Mouse (Mus musculus) neural tube, embryonic 15.5 days (tissue): Measurements from ENCODE around the gene T2. TPM values are rescaled to one million over a fixed set of nuclear protein-coding genes. Genes with fewer than 3 reads are reported as not detected.
"Not testable (repeated sequence)": the region's sequence is repeated elsewhere in the genome, so short reads cannot be mapped to it uniquely, and the experiment has no call there.

Source experiments
- ATAC-seq: fragments of 200-750 bp; cut with Nextera tagmentation; 2 replicates; pipeline ENCODE4 v1.8.0; 2017; ENCODE audit warnings: mild to moderate bottlenecking, moderate TSS enrichment, moderate library complexity; ENCODE audit not compliant: low FRiP score
- H3K27ac ChIP-seq: fragments of 300-500 bp; sonication (generic); replicated peaks from 2 replicates; pipeline ENCODE4 v1.5.1; 2015; ENCODE audit warnings: mild to moderate bottlenecking, inconsistent platforms
- H3K27me3 ChIP-seq: fragments of 300-500 bp; sonication (generic); replicated peaks from 2 replicates; pipeline ENCODE4 v1.6.1; 2015; ENCODE audit warnings: inconsistent platforms
- H3K36me3 ChIP-seq: fragments of 300-500 bp; sonication (generic); 2 replicates; pipeline ENCODE4 v1.6.1; 2015; ENCODE audit warnings: inconsistent platforms
- H3K4me1 ChIP-seq: fragments of 300-500 bp; sonication (generic); 2 replicates; pipeline ENCODE4 v1.6.1; 2015; ENCODE audit warnings: inconsistent platforms
- H3K4me2 ChIP-seq: fragments of 300-500 bp; sonication (generic); 2 replicates; pipeline ENCODE4 v1.6.1; 2015; ENCODE audit warnings: inconsistent platforms, mild to moderate bottlenecking, moderate library complexity
- H3K4me3 ChIP-seq: fragments of 300-500 bp; sonication (generic); replicated peaks from 2 replicates; pipeline ENCODE4 v1.5.1; 2015; ENCODE audit warnings: mild to moderate bottlenecking, inconsistent platforms
- H3K9ac ChIP-seq: fragments of 300-500 bp; sonication (generic); replicated peaks from 2 replicates; pipeline ENCODE4 v1.6.1; 2015; ENCODE audit warnings: mild to moderate bottlenecking, inconsistent platforms
- H3K9me3 ChIP-seq: fragments of 300-500 bp; sonication (generic); replicated peaks from 2 replicates; pipeline ENCODE4 v1.6.1; 2016; ENCODE audit warnings: inconsistent platforms
- WGBS: fragments of 180-500 bp; shearing (Covaris S2); methylation state at CpG from one replicate; pipeline ENCODE4 v1.1.7; 2015; ENCODE audit warnings: mixed read lengths; 5-methylcytosine and 5-hydroxymethylcytosine counted together
- polyA plus RNA-seq: library from polyadenylated mRNA; unstranded; fragments of >200 nt; fragmentation: Nextera tagmentation; extraction: Ambion mirVana; gene quantifications from 2 replicates; pipeline ENCODE4 v1.2.1, GENCODE M21; 2015

T2 gene
- polyA plus RNA-seq: 0.65 and 0.79 TPM in 2 replicates

DNA sequence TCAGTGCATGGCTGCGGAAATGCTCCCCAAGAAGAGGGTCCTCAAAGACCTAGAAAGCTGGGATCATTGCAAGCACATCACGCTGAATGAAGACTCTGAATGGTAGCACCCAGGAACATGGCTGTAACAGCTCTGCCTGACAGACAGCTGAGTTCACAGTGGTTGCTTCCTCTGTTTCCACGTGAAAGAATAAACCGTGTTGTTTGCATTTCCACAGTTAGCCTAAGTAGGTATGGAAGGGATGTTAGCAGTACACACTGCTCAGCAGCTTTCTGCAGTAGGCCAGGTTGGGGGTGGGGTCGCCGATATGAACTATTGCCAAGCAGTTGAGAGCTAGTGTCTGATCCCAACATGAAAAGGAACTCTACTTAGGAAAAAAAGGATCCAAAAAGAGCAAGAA lies at the start of gene T2:
Gene T2 (plus strand): TSS at position 301 of the 400 bp plus-strand sequence.
- Histone ChIP-seq H3K4me1 (no peaks in the 10 kb centered on the region), H3K4me2 (no peak within 1 kb of the TSS), H3K4me3 (no peak within 1 kb of the TSS), H3K36me3 (no peaks in the 10 kb centered on the region), H3K27me3 (no peaks in the 10 kb centered on the region), H3K27ac (no peak within 1 kb of the TSS), H3K9me3 (no peaks in the 10 kb centered on the region), H3K9ac (no peak within 1 kb of the TSS)
- WGBS: 88% methylated on average over 6 of the region's 6 CpGs
- ATAC-seq: no peak

DNA sequence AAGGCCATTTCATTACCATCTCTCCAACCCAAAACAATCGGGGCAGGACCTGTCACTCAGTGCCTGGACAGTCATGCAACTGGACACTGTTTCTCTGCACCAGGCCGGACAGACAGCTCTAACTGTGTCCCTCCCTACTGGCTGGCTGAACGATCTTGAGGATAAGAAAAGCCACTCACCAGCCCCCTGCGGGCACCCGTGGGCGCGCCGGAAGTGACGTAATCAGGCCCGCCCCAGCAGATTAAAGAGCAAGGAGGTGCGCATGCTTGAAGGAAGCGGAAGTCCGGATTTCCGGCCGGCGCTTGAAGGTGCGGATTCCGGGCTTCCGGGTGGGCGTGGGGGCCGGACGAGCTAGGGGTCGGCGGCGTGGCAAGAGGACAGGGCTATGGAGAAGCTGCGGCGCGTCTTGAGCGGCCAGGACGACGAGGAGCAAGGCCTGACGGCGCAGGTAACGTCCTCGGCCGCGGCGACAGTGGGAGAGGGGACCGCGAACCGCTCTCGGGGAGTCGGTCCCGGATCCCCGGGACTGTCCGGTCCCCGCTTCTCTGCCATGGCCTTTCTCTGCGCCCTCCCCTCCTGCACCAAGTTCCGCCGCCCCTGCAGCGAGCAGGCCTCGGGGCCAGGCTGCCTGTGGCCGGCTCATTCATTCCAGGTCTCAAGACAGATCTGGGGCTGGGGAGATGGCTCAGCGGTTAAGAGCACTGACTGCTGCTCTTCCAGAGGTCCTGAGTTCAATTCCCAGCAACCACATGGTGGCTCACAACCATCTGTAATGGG lies 44.8 kb upstream of the T2 start, which contains the start of gene Sft2d1:
Gene Sft2d1 (plus strand): TSS at position 265 of the 777 bp plus-strand sequence.
- 0 out of 2 replicates have a peak, but pooled peaks cover 3% of the 10 kb centered on the region for H3K27me3 ChIP-seq
- peak within 1 kb of the TSS; percentile 91 for H3K27ac ChIP-seq
- no peaks in the 10 kb centered on the region for H3K36me3 ChIP-seq
- peak within 1 kb of the TSS; percentile 70 for H3K4me3 ChIP-seq
- peaks cover 30% of the 10 kb centered on the region for H3K4me1 ChIP-seq
- peak within 1 kb of the TSS; percentile 68 for H3K4me2 ChIP-seq
- no peaks in the 10 kb centered on the region for H3K9me3 ChIP-seq
- peak; percentile 94 for ATAC-seq
- under 1% methylated on average over 51 of the region's 54 CpGs for WGBS
- peak within 1 kb of the TSS; percentile 67 for H3K9ac ChIP-seq

DNA sequence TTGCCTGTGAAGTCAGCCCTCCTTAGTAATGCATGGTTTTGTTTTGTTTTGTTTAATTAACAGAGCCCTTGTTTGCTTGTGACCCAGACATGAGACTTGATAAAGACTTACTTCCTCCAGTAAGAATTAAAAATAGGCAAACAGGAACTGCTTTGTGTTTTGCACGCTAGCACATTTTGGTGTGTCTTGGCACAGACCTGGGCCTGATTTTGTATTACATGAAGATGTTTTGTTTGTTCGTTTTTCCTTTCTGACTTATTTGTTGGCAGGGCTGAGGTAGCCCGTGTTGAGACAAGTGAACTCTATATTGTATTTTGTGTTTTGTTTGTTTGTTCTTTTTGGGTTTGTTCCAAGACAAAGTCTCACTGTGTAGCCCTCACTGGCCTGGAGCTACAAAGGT lies 44.0 kb upstream of the T2 start:
- WGBS: 56% methylated on average over 3 of the region's 3 CpGs
- peak overlapping the region; percentile 67 for H3K9ac ChIP-seq
- no peak for ATAC-seq
- H3K9me3 ChIP-seq: no peaks in the 10 kb centered on the region
- no peak overlapping the region for H3K27ac ChIP-seq
- no peaks in the 10 kb centered on the region for H3K36me3 ChIP-seq
- 0 out of 2 replicates have a peak, but pooled peaks cover 3% of the 10 kb centered on the region for H3K27me3 ChIP-seq
- H3K4me1 ChIP-seq: peaks cover 30% of the 10 kb centered on the region
- peak overlapping the region; percentile 70 for H3K4me3 ChIP-seq
- H3K4me2 ChIP-seq: peak overlapping the region; percentile 68

GRCm38 (mm10) chr17:8313976-8314375 lies 41.8 kb upstream of the T2 start:
- peaks cover 30% of the 10 kb centered on the region for H3K4me1 ChIP-seq
- ATAC-seq: no peak
- no peaks in the 10 kb centered on the region for H3K36me3 ChIP-seq
- H3K9me3 ChIP-seq: no peaks in the 10 kb centered on the region
- H3K27ac ChIP-seq: no peak overlapping the region
- 91% methylated on average over 3 of the region's 3 CpGs for WGBS
- no peak overlapping the region for H3K4me2 ChIP-seq
- no peak overlapping the region for H3K4me3 ChIP-seq
- no peak overlapping the region for H3K9ac ChIP-seq
- no peaks in the 10 kb centered on the region for H3K27me3 ChIP-seq

GRCm38 (mm10) chr17:8316251-8316650 lies 39.5 kb upstream of the T2 start:
- WGBS: 95% methylated on average over 1 of the region's 1 CpGs
- Histone ChIP-seq H3K4me3 (no peak overlapping the region), H3K27ac (no peak overlapping the region), H3K9me3 (no peaks in the 10 kb centered on the region), H3K27me3 (no peaks in the 10 kb centered on the region), H3K4me1 (peaks cover 27% of the 10 kb centered on the region), H3K36me3 (peaks cover 5% of the 10 kb centered on the region), H3K4me2 (no peak overlapping the region), H3K9ac (no peak overlapping the region)
- no peak for ATAC-seq

GRCm38 (mm10) chr17:8326877-8327276 lies 28.9 kb upstream of the T2 start:
- 82% methylated on average over 10 of the region's 11 CpGs for WGBS
- not testable (repeated sequence) for ATAC-seq, H3K27me3 ChIP-seq, H3K9me3 ChIP-seq, H3K4me1 ChIP-seq, H3K27ac ChIP-seq, H3K4me2 ChIP-seq, H3K4me3 ChIP-seq, H3K9ac ChIP-seq
- H3K36me3 ChIP-seq: peaks cover 40% of the 10 kb centered on the region

DNA sequence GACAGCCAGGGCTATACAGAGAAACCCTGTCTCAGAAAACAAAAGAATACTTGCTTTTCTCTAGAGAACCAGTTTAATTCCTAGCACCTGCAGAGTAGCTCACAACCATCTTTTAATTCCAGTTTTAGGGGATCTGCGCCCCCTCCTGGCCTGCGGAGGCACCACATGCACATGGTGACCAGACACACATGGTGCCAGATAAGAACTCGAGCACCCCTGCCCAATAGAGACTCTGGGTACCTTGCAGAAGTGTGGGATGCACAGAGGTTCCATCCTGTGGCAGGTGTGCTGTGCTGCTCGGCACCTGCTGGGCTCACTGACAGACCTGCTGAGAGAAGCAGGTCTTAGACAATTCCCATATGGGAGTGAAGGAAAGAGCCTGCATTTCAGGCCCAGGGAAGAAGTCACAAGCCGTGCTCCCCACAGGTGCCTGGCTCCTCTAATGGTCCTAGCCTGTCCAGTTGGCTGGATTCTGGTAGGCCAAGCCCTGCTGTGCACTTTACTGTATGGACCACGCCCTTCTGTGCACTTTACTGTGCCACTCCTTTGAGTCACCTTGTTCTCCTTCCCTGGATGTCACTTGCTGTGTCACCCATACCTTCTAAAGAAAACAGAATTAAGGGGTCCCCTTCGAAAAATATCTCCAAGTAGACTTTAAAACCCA lies 27.1 kb upstream of the T2 start:
- Histone ChIP-seq H3K4me3 (no peak overlapping the region), H3K9me3 (no peaks in the 10 kb centered on the region), H3K27ac (no peak overlapping the region), H3K9ac (no peak overlapping the region), H3K4me1 (no peaks in the 10 kb centered on the region), H3K4me2 (no peak overlapping the region), H3K27me3 (no peaks in the 10 kb centered on the region), H3K36me3 (peaks cover 26% of the 10 kb centered on the region)
- no peak for ATAC-seq
- 68% methylated on average over 7 of the region's 7 CpGs for WGBS

GRCm38 (mm10) chr17:8330602-8331001 lies 25.2 kb upstream of the T2 start:
- Histone ChIP-seq H3K9ac (no peak overlapping the region), H3K27me3 (no peaks in the 10 kb centered on the region), H3K9me3 (no peaks in the 10 kb centered on the region), H3K27ac (no peak overlapping the region), H3K36me3 (peaks cover 10% of the 10 kb centered on the region), H3K4me2 (no peak overlapping the region), H3K4me1 (no peaks in the 10 kb centered on the region), H3K4me3 (no peak overlapping the region)
- 78% methylated on average over 5 of the region's 5 CpGs for WGBS
- ATAC-seq: no peak

GRCm38 (mm10) chr17:8337159-8337558 lies 18.6 kb upstream of the T2 start, which contains the start of gene Prr18:
Gene Prr18, plus strand, starts transcription at chr17:8337459.
- not testable (repeated sequence) for H3K27me3 ChIP-seq, H3K36me3 ChIP-seq, H3K4me3 ChIP-seq, H3K27ac ChIP-seq, H3K4me2 ChIP-seq, H3K9me3 ChIP-seq, H3K9ac ChIP-seq, ATAC-seq
- WGBS: 92% methylated on average over 1 of the region's 5 CpGs
- peaks cover 30% of the 10 kb centered on the region for H3K4me1 ChIP-seq

DNA sequence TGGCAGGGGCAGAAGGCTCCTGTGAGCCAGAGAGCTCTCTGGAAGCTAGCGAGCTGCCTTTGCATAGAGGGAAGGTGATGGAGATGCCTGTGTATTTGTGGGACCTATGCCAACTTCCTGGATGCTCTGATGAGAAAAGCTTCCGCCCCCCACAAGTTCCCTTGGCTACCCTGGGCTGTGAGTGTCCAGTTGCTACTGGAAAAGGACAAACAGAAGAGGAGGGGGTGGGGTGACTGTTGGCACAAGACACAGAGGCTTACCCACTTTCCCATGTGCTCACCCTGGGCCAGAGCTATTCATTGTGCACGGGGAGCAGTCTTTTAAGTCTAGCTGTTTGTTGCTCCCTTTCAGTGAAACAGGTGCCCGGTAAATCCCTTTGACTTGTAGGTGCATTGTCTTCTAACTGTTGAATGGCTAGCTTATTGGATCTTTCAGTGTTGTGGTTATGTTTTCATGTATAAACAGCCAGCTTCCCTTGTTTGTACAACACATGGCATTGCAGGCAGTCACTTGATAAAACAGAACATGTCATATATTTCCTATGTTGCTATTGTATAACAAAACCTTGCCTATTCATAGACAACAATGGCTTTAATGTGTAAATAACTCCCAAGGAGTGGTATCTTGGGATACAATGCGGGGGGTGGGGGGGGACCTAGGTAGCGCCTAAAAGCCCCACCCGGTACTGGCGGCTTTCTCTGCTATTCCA lies 16.0 kb upstream of the T2 start:
- no peaks in the 10 kb centered on the region for H3K27me3 ChIP-seq
- H3K4me3 ChIP-seq: peak overlapping the region; percentile 75
- H3K9me3 ChIP-seq: no peaks in the 10 kb centered on the region
- H3K9ac ChIP-seq: peak overlapping the region; percentile 86
- 11% methylated on average over 8 of the region's 8 CpGs for WGBS
- H3K4me1 ChIP-seq: peaks cover 51% of the 10 kb centered on the region
- H3K4me2 ChIP-seq: peak overlapping the region; percentile 93
- ATAC-seq: peak; percentile 65
- peak overlapping the region; percentile 90 for H3K27ac ChIP-seq
- no peaks in the 10 kb centered on the region for H3K36me3 ChIP-seq

- WGBS: under 1% methylated on average over 63 of the region's 92 CpGs
- peak overlapping the region; percentile 93 for H3K4me2 ChIP-seq
- no peaks in the 10 kb centered on the region for H3K27me3 ChIP-seq
- peak overlapping the region; percentile 90 for H3K27ac ChIP-seq
- H3K36me3 ChIP-seq: no peaks in the 10 kb centered on the region
- ATAC-seq: peak; percentile 84
- no peaks in the 10 kb centered on the region for H3K9me3 ChIP-seq
- H3K9ac ChIP-seq: peak overlapping the region; percentile 86
- H3K4me3 ChIP-seq: peak overlapping the region; percentile 75
- H3K4me1 ChIP-seq: peaks cover 51% of the 10 kb centered on the region
Observed at GRCm38 (mm10) chr17:8340407-8341359, 15.1 kb upstream of the T2 start.
